Mouse (Mus musculus): ENCODE data around the gene Zc3hav1. TPM values are rescaled to one million over a fixed set of nuclear protein-coding genes. Genes with fewer than 3 reads are reported as not detected.
A peak's percentile ranks its signal among the peaks of the same experiment; 100 is the strongest.

Gene Zc3hav1
- total RNA-seq, 4 experiments from 2014 or later = 59.7 to 72.1 (median 67.7) TPM

GRCm38 (mm10) chr6:38351930-38352329 is 2.5 kb downstream of the Zc3hav1 start:
- no peak for DNase-seq

DNA sequence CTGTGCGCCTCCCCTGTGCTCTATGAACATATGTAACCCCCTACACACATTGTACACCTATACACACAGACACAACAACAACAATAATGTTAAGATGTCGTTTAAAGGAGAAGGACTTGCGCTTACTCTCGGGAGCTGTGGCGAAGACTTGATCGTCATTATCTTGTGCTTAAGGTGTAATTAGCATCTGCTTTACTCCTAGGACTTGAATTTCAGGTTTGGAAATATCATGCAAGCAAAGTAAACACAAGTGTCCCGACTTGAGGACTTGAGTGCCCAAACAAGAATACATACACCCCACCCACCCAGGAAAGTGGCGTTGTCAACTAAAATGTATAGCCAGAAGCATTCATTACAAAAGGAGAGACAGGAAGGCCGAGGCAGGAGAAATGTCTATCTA is 4.6 kb downstream of the Zc3hav1 start:
- no peak for DNase-seq

- DNase-seq = no peak
Observed at GRCm38 (mm10) chr6:38348811-38349453, 5.5 kb downstream of the Zc3hav1 start.

GRCm38 (mm10) chr6:38347875-38348274 is 6.5 kb downstream of the Zc3hav1 start:
- DNase-seq = no peak

DNA sequence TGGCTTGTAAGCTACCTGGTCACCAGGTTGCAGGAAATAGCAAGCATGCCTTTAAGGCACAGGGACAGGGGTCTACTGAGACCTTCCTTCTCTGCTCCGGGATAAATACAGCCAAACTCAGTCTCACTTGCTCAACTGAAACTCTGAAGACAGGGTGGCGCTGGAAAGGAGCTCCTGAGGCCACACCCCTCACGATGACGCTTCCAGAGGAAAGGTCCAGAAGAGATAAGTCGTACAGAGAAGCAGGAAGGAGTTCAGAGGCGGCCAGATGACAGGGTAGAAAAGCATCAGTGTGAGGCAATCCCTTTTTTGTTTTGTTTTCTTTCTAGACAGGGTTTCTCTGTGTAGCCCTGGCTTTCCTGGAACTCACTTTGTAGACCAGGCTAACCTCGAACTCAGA is 8.6 kb downstream of the Zc3hav1 start:
- DNase-seq = peak; percentile 76

DNA sequence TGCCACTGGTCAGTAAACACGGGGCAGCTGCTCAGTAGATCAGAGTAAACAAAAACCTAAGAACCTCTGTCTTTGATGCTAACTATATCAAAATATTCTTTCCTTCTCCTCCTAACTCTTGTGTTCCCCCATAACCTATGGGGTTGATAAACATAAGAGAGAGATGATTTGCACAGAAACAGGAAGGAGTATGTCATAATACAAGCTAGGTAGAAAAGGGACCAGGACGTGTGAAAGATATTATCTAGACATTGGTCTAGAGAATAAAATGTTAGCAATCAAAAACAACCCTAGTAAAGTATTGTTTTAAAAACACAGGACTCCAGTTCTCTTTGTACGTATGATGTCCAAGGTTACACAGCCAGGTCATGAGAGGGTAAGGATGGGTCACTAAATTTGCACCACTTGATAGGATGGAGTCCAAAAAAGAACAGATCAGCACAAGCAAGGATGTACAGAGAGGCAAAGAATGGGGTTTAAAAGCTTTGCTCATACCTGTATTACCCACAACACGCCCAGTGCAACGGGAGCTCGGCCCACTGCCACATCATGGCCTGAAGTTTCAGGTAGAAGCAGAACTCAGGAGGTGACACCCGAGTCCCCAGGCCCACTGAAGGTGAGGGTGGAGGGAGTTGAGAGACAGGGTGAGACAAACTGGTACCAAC is 10.3 kb downstream of the Zc3hav1 start:
- DNase-seq = no peak

DNA sequence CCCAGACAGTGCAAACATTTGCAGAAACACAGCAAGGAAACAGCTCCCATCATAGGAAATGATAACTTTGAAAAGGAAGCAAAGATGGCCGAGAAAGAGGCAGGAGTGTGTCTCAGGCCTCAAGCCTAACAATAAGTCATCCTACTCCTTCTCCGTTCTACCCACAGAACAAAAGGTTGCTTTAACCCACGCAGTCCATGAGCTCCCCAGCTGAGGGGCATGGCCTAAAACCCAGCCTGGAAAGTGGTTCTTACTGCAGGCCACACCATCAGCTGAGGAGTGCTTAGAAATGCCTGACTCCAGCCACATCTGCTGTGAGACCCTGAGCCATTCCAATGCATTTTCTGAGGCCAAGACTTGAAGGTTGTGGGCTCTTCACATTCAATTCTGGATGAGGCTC is 10.8 kb downstream of the Zc3hav1 start:
- no peak for DNase-seq

GRCm38 (mm10) chr6:38342666-38342992 is 11.8 kb downstream of the Zc3hav1 start:
- no peak for DNase-seq

DNA sequence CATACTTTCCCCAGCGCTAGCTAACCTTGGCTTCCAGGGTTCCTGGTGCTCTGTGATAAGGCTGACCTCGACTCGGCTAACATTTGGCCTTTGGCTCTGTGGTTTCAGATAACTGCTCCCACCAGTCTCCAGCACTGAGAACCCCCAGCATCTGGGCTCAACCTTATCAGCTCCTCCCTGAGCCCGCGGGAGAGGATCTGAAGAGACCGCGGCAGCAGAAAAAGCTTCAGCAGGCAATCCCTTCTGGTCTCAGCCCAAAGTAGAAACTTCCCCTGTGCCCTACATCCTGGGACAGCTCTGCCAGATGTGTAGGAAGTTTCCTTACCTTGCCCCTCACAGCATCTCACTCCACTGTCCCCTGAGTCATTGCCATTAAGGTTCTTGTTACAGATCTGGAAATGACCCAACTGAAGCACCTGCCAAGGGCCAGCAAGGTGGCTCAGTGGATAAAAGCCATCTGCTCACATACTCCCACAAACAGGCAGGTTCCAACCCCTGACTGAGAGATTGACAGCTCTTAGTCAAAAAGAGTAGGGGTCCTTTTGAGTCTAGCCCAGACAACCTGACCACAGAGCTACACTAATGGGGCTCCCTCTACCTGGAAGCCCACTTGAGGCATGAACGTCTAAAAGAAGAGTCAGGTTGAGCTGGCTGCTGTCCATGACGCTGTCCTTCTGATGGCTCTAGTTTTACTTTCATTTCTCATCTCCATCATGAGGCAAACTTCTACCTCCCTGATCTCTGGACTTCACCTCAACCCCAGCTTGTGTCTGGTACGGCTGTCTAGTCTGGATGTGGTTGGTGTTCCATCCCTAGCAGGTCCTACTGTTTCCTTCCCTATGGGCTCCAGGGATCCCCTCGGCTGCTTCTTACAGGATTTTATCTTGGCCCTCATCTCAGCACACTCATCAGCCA is 12.4 kb downstream of the Zc3hav1 start:
- DNase-seq = no peak

DNA sequence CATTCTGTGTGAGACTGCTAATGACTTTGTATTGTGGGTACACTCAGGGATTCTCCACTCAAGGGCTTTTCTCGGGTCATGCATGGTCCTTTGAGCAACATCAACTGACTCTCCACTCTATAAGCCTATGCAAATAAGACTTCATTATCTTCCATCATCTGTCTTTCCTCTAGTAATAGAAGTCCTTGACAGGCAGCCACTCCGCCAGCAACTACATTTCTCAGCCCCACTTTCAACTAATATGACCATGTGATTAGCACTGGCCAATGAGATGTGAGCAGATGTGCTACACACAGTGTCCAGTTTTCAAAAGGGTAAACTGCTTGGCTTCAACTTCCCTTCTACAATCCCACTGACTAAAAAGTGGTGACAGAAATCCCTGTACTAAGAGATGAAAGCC is 15.3 kb downstream of the Zc3hav1 start:
- no peak for DNase-seq

DNA sequence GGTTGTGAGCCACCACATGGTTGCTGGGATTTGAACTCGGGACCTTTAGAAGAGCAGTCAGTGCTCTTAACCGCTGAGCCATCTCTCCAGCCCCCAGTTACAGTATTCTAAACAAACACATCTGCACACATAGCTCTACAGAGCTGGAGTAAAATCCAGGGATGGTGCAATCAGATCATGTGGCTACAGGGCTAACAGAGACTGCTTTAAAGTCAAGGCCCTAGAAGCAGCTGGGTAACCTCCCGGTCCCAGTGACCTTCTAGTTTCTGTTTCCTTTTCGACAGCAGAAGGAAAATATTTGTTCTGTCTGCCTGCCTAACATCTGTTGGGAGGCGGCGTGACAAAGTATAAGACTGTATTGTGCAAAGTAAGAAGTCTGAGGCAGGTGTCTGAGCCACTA is 16.5 kb downstream of the Zc3hav1 start:
- peak; percentile 76 for DNase-seq

DNA sequence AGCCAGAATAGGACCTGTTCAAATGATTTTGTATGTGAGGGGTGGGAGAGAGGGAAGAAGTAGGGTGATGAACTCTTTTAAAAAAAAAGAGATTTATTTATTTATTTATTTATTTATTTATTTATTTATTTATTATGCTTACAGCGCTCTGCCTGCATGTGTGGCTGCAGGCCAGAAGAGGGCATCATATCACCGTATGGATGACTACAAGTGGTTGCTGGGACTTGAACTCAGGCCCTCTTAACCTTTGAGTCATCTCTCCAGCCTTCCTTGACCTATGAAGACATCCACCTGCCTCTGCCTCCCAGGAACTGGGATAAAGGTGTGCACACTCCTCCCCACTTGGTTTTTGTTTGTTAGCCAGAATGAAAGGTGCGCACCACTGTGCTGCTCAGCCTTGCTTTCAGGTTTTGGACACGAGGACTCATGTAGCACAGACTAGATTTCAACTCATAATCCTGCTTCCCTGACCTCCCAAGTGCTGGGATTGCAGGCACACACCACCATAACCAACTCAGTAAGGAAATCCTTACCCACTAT is 17.2 kb downstream of the Zc3hav1 start:
- no peak for DNase-seq

DNA sequence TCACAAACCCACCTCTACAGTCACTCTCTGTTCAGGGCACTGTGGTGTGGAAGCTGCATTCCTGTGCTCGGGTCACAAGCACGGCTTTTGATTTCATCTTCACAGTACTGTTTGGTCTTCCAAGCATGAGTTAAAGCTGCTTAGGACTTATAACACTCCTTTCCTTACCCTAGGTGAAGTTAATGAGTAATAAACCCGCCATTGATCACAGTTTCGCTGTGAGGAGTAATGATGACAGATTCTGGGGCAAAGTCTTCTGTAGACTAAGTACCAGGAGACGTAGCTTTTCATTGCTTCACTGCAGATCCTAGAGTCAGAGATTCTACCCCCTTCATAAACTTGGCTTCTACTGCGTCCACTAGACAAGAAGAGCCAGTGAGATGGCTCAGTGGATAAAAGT is 19.1 kb downstream of the Zc3hav1 start:
- no peak for DNase-seq

DNA sequence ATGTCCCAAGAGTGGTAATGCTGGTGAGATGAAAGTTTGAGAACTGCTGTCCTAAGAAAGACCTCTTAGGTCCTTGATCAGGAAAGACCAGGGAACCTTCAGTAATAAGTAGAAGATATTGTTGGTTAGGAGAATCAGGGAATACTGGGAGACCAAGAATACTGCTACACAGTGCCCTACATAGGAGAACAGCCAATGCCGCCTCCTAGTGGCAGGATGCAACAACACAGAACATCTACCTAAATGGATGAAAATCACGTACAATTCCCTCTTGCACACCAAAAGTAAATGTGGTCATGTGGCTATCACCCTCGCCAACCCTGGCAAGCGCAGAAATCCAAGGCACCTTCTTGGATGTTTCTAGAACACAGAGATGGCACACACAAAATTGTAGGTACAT is 27.8 kb downstream of the Zc3hav1 start:
- DNase-seq = no peak

DNA sequence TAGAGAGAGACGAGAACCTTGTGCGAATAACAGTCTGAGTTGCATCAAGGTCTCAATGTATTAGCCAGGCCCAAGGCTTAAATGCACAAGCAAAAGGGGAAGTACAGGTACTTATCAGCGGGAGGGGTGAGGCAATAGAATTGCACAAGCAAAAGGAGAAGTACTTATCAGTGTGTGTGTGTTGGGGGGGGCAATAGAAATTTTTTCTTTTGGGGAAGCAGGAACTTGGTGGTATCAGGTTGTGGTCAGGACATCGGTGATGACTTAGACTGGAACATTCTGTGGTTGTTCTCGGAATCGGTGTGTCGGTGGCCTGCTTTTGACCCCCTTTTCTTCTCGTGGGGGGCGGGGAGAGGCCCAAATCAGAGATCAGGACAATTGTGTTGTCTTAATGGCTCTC is 33.8 kb downstream of the Zc3hav1 start:
- no peak for DNase-seq

DNA sequence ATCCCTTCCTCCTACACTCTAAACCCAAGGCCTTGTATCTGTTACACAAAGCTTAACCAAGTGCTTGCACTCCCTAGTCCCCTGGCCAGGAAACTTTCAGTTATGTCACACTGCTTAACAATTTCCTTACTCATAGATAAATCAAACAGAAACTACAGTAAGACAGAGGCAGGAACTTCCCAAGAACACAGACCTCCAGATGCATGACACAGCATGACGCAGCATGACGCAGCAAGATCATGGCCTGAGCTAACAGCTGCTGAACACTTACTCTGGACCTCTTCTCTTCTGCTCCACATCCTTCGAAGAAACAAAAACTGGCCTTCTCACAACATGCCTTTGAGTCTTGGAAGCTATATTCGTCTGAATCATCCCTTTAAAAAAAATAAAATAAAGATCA is 38.4 kb downstream of the Zc3hav1 start:
- DNase-seq = no peak

GRCm38 (mm10) chr6:38309741-38310140 is 44.7 kb downstream of the Zc3hav1 start:
- DNase-seq = no peak

- no peak for DNase-seq
Observed at GRCm38 (mm10) chr6:38304981-38305380, 49.4 kb downstream of the Zc3hav1 start.

DNA sequence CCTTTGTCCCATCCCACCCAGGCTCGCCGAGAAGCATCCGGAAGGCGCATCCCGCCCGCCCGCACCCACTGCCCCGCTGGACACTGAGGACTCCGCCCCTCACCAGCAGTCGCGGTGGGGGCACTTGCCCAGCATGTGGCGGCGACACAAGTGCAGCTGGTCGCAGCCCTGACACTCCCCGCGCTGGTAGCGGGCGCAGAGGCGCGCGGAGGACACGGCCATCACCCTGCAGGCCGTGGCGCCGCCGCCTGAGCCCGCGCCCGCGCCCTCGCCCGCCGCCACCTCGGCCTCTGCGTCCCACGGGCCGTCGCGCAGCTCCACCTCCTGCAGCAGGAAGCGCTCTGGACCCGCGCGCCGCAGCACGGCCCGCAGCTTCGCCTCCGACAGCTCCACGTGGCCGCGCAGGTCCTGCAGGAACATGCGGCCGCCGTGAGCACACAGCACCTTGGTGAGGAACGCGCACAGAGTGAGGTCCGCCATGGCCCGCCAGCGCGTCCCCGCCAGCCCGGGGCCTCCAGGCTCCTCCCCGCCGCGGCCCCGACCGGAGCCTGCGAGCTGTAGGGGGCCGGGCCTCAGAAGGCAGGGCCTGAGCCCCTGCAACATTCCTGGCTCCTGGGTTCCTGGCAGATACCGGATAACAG is 55.5 kb downstream of the Zc3hav1 start, which contains the start of gene Zc3hav1l:
Gene Zc3hav1l, minus strand, starts transcription at position 499 of the 641 bp plus-strand sequence.
- DNase-seq = peak; percentile 41

GRCm38 (mm10) chr6:38298246-38298635 is 56.2 kb downstream of the Zc3hav1 start:
- no peak for DNase-seq

- DNase-seq = no peak
Observed at GRCm38 (mm10) chr6:38297580-38298245, 56.7 kb downstream of the Zc3hav1 start.

- no peak for DNase-seq
Observed at GRCm38 (mm10) chr6:38293708-38294107, 60.7 kb downstream of the Zc3hav1 start.

Data from adrenal gland, adult 8-10 months (tissue).